ENCODE assay signal across 17 mouse cellular contexts in the genomic region with DNA sequence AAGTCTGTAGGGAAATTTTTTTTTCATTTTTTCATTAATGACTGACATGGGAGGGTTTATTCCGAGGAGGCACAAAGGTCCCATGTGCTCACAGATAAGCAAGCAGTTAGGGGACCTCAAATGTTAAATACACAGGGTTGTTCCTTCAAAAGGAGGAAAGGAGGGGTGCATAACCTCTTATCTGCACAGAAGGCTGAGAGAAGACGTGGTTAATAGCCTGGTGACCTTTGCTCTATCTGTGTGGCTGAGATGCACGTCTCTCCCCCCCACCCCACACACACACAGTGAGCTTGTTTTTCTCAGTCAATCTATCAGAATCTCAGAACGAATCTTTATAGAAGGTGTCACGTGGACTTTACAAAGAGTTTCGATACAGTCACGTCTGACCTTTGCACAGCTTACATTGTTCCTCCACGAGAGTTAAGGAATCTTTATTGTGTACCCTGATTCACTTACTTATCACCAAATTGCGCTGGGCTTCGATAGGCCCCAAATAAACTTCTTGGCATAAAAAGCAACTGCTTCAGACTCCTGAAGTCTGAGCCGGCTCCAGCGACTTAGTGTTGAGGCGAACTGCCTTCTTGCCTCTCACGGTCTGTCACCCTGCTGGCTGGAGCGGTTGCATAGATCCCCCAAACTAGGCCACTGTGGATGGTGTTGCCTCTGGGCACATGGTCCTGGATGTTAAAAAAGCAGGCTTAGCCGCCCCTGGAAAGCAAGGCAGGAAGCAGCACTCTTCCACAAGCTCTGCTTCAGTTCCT.
A peak's percentile ranks its signal among the peaks of the same experiment; 100 is the strongest.
DNase-seq lines count a peak whose midpoint lies in the region; ATAC-seq lines count a peak whose summit lies in the region.
"Had no signal": no experiment of that assay in that cellular context is flagged by ENCODE, and none has a peak within 500 bp of the region (broad histone marks: within the 10 kb centered on the region; RNA-seq: fewer than 3 reads in every experiment).

No protein-coding gene starts in this region.

- 0 out of 2 replicates have a peak, but pooled peaks cover 2% of the 10 kb centered on the region for H3K36me3 ChIP-seq in liver, embryonic 13.5 days
- H3K36me3 ChIP-seq in stomach, embryonic 15.5 days, result no peaks in the 10 kb centered on the region
- H3K36me3 ChIP-seq: embryonic facial prominence, embryonic 10.5 days; heart, embryonic 10.5 days; midbrain, embryonic 12.5 days had no signal

- H3K4me3 ChIP-seq in liver, embryonic 13.5 days (replicated peaks), result no peak overlapping the region
- H3K4me3 ChIP-seq in stomach, embryonic 15.5 days (replicated peaks), result no peak overlapping the region
- H3K4me3 ChIP-seq: embryonic facial prominence, embryonic 10.5 days; erythroblast, embryonic 14.5 days; heart, embryonic 10.5 days; midbrain, embryonic 12.5 days; myocyte had no signal

- peak overlapping the region; percentile 44; the same call in 1 of the 2 replicates for H3K27ac ChIP-seq in liver, embryonic 13.5 days
- H3K27ac ChIP-seq in stomach, embryonic 15.5 days, result no peak overlapping the region; the same call in 1 of the 2 replicates
- H3K27ac ChIP-seq: embryonic facial prominence, embryonic 10.5 days; heart, embryonic 10.5 days; midbrain, embryonic 12.5 days had no signal

- peaks cover 31% of the 10 kb centered on the region for H3K4me1 ChIP-seq in liver, embryonic 13.5 days (replicated peaks)
- H3K4me1 ChIP-seq in stomach, embryonic 15.5 days, result no peaks in the 10 kb centered on the region
- H3K4me1 ChIP-seq: embryonic facial prominence, embryonic 10.5 days; heart, embryonic 10.5 days; midbrain, embryonic 12.5 days had no signal

- 49% methylated on average over 16 of the region's 16 CpGs for WGBS in liver, embryonic 13.5 days (ENCODE audit: insufficient replicate concordance)
- WGBS in stomach, embryonic 15.5 days, result 62% methylated on average over 16 of the region's 16 CpGs

- peak; percentile 89 for ATAC-seq in liver, embryonic 13.5 days (ENCODE audit: low read depth)
- peak; percentile 80; the same call in 1 of the 2 replicates for ATAC-seq in stomach, embryonic 15.5 days (ENCODE audit: insufficient read depth, low FRiP score, low read depth)
- ATAC-seq in frontal cortex, adult (ENCODE audit: low TSS enrichment), result no peak

- no peaks in the 10 kb centered on the region for H3K27me3 ChIP-seq in liver, embryonic 13.5 days
- no peaks in the 10 kb centered on the region for H3K27me3 ChIP-seq in stomach, embryonic 15.5 days (replicated peaks)
- H3K27me3 ChIP-seq: midbrain, embryonic 12.5 days had no signal

- H3K9me3 ChIP-seq in liver, embryonic 13.5 days (replicated peaks), result peaks cover 6% of the 10 kb centered on the region
- H3K9me3 ChIP-seq in stomach, embryonic 15.5 days, result no peaks in the 10 kb centered on the region
- H3K9me3 ChIP-seq: embryonic facial prominence, embryonic 10.5 days; heart, embryonic 10.5 days; midbrain, embryonic 12.5 days had no signal

- H3K9ac ChIP-seq in liver, embryonic 13.5 days, result no peak overlapping the region
- H3K9ac ChIP-seq in stomach, embryonic 15.5 days, result no peak overlapping the region
- H3K9ac ChIP-seq: midbrain, embryonic 12.5 days had no signal

- H3K4me2 ChIP-seq in liver, embryonic 13.5 days, result no peak overlapping the region
- H3K4me2 ChIP-seq in stomach, embryonic 15.5 days, result no peak overlapping the region
- H3K4me2 ChIP-seq: midbrain, embryonic 12.5 days had no signal

- DNase-seq in MEL-GATA-1-ER (ENCODE audit: extremely low read depth, low read depth), result peak; percentile 13
- peak; percentile 73 for DNase-seq in induced T-regulatory cell, adult 2 months (ENCODE audit: low read depth)
- DNase-seq in liver, embryonic 13.5 days, result peak; percentile 46
- no peak for DNase-seq in urinary bladder, postnatal 36 days (ENCODE audit: low spot score in 2 of 2)
- no peak for DNase-seq in urinary bladder, postnatal 10 days (ENCODE audit: low spot score)
- DNase-seq: cerebellum, adult 9-10 months; gastrocnemius, postnatal 14 days; kidney, postnatal 14 days; layer of hippocampus, adult 9-11 months; lung, postnatal 14 days had no signal

Comparison
In these comparisons a context has a peak if more than half of its experiments do, and no peak if none do; other contexts are left out.
1. DNase-seq: peak in MEL-GATA-1-ER (single experiment), induced T-regulatory cell, adult 2 months (single experiment) and liver, embryonic 13.5 days (single experiment); none in urinary bladder, postnatal 36 days (0 of 2) and urinary bladder, postnatal 10 days (single experiment).